Mouse (Mus musculus): ENCODE data around the gene Cachd1.

DNA sequence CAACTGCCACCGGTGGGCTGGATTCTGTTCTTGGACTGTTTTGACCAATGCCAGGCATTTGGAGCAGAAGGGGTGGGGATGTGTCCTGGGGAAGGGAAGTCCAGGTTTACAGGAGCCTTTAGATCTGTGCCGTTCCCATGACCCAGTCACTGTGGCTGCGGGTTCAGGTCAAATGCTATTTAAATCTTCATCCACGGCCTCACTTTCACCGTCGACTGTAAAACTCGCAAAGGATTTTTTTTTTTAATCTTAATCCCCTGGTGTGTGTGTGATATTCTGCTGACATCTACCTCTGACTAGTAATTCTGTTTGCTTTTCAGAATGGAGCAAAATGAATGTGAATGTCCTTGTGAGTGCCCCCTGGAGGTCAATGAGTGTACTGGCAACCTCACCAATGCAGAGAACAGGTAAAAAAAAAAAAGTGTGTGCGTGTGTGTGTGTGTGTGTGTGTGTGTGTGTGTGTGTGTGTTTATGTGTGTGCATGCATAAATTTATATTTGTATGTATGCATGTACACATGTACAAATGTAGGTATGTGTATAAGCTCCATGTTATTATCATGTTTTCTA is 211.8 kb downstream of the Cachd1 start:
- TF ChIP-seq GATA1 (IDR thresholded peaks at IDR 0.05; ENCODE audit: low read length): no peak
- no peak for TF ChIP-seq TAL1 (IDR thresholded peaks at IDR 0.05; ENCODE audit: low read length)

Data from erythroblast, embryonic 14.5 days (primary cell).